Mouse (Mus musculus) adrenal gland, postnatal 4 days (tissue): ENCODE data around the gene Tnfrsf13b. TPM values are rescaled to one million over a fixed set of nuclear protein-coding genes. Genes with fewer than 3 reads are reported as not detected.

Source experiments
- DNase-seq, 2 experiments: peaks; one replicate each; pipeline ENCODE4 v3.0.0; 2021 to 2022; ENCODE audit warnings: low spot score in 2 of 2, mixed read lengths in 2 of 2
- long read RNA-seq, 2 experiments: library from polyadenylated mRNA; stranded (forward); transcript quantifications; one replicate each; pipeline ENCODE4 v2.0.0; 2021
- total RNA-seq, 2 experiments: library from RNA; stranded (reverse); gene quantifications; 2 replicates each; pipeline ENCODE4 v1.2.3; 2021

Gene Tnfrsf13b
- total RNA-seq: 1 to 10 TPM in 1 of 2 experiments, under 1 TPM in 1; 0.67 to 1.4 TPM
- long read RNA-seq, experiment 1, transcript Tnfrsf13b-205 (3 exons, 764 nt): major isoform, 7 of 7 reads
- long read RNA-seq, experiment 1, partial matches to known transcripts: 0 of 7 reads
- long read RNA-seq, experiment 1, other reads (novel, unspliced or antisense): 0 of 7 reads
- long read RNA-seq, experiment 2, partial matches to known transcripts: 1 of 2 reads
- long read RNA-seq, experiment 2, other reads (novel, unspliced or antisense): 0 of 2 reads

DNA sequence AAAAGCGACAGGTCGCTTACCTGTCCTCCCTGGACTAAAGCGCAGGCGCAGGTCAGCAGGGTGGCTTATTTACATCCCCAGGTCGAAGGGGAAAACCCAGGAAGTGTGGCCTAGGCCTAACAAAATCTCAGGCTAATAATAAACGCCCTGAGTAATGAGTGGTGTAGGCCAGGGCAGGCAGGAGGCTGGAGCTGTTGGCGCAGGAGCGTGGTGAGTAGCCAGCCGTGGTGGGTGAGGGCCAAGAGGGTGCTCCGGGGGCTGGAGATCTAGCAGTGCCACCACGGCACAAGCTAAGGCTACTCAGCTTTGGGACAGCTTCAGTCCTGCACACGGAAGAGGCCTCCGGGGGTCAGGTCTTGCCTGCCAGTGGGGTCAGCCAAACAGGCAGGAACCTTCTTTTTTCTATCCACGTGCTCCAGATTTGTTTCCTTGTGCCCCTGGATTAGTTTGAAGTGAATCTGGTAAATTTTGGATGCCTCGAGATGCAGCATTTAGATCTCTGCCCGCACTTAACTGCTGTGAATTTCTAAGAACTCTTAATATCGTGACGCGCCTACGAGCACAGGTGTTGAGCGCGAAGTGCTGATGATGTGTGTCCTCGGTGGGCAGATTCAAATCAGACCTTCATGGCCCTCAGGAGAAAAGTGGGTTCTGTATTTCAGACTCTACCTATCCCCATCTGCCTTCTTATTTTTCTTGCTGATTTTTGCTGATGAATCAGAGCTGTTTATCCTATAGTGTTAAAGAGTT, at the start of gene Tnfrsf13b:
Gene Tnfrsf13b, plus strand, starts transcription at position 150 of the 750 bp plus-strand sequence.
- no peak for DNase-seq

DNA sequence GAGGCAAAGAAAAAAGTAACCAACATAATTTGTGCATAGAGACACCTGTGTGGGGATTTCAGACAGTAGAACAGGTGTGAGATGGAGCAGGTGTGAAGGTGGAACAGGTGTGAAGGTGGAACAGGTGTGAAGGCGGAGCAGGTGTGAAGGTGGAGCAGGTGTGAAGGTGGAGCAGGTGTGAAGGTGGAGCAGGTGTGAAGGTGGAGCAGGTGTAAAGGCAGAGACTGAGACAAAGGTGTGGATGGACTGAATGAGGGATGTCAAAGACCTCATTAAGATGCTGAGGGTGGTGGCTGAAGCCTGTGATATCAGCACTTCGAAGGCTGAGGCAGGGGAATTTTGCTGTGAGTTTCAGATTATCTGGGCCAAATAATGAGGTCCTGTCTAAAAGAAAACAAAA, 44.9 kb upstream of the Tnfrsf13b start:
- no peak for DNase-seq

DNA sequence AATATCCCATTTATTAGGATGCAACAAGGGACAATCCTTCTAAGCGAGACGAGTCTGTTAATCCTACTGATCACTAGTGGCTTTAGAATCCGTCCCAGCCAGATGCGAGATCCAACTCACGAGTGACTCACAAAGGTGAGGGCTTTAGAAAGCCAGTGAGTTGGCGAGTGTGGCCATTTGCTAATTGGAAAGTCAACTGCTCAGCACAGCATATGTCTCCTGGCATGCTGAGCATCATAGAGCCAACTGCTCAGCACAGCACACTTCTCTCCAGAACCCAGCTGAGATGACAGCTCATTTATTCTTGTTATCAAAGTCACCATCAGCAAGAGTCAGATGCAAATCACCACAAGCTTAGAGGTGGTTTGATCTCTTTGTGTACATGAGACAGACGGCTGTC, 36.4 kb upstream of the Tnfrsf13b start:
- DNase-seq: no peak

DNA sequence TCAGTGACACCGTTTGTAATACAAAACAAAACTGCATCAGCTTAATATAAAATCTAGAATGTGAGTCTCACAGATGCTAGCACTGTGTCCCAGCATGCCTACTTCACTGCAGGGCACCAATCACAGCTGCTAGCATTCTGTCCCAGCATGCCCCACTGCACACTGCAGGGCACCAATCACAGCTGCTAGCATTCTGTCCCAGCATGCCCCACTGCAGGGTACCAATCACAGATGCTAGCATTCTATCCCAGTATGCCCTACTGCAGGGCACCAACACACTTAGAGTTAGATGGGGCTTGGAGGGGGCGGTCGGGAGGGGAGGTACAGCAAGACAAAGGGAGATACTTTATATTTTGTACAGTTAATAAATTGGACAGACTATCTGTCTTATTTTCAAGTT, 35.4 kb upstream of the Tnfrsf13b start:
- no peak for DNase-seq

DNA sequence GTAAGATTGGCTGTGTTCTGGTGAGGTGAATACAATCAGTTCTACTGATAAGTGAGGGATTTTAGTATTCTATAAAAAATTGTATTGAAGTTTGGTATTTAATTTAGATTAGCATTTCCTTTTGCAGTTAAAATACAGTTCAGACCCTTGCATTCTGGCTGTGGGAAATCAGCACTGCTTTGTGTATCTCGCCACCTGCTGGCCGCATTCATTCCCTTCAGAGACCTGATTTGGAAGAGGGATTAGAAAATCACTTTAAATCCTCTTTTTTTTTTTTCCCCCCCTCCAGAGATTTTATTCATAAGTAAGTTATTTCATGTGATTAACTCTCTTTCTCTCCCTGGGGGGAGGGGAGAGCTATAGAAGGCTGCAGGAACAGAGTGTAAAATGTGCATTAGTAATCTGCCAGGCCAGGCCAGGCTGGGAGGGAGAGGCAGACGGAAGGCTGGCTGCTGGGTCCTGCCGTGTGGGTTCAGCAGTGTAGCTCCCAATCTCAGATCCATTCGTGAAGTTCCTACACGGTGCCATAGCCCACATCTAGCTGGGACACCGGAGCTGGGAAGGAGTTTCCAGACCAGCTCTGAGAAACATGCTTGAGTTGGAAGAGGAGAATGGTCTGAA, 34.8 kb upstream of the Tnfrsf13b start:
- peak in 1 of 2 experiments; percentile 34 for DNase-seq

DNA sequence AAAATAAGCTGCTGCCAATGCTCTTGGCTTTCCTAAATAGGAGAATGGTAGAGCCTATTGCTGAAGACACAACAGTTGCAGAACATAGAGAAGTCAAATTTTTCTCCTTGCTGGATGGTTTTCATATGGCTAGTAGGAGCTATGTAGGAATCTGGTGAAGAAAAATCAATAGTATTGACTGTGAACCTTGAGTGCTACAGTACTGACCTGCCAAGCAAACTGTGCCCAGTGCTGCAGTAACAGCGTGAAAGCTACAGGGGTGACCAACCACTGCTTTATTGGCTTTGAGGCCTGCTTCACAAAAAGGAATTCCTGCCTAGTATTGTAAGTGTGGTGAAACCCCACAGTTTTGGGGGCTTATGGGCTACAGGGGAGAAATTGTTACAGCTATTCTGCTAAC, 28.5 kb upstream of the Tnfrsf13b start:
- DNase-seq: no peak

DNA sequence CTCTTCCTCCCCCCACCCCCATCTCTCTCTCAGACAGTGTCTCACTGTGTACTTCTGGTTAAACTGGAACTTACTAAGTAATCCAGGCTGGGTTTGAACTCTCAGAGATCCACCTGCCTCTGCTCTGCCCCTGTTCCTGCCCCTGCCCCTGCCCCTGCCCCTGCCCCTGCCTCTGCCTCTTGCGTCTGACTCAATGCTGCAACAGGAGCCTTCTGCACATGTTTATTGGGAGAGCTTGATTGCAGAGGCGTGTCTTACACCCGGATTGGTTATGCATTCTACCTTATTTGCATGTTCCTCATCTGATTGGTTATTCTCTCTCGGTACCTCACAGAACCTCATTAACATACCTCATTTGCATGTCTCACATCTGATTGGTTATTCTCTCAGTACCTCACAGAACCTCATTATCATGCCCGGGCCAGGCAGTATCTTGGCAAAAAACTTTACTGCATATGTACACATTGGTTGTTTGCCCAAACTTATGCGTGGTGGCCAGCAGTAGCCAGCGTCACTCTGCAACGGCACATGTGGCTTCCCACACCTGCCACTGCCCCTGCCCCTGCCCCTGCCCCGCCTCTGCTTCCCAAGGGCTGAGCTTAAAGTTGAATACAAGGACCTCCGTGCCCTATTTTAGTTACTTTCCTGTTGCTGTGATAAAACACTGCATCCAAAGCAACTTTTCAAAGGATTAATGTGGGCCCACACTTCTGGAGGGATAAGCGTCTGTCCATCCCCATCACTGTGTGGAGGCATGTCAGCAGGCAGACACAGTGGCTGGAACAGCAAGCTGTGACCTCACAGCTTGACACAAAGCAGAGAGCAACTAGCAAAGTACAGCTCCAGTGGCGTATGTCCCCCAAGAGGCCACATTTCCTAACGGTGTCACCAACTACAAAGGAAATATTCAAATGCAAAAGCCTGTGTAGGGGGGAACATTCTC, 23.9 kb upstream of the Tnfrsf13b start:
- no peak for DNase-seq

DNA sequence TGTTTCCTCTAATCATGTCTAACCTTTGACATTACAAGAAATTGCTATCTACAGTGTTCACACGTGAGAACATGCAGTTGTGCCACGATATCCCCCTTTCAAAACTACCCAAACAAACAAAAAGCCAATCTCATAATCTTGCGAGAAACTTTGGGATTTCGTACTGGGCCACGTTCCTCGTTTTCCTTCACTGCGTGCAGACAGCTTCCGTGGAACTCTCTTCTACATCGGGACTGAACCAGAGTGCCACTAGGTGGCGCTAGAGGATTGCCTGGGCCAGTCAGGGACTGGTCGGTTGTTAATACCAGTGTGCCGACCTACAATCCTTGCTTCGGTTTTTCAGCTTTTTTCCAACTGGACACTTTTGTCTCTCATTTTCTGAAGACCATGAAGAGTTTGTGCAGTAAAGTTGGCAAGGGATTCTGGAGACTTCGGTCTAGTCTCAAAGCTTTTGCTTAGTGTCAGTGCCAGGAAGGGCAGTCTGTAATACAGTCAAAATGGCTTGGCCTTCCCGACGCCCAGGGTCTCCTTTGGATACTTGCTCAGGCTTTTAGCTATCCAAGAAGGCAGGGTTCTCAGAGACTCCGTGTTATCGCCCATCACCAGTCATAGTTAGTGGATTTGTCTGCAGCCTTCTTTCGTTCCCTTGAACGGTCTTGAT, 22.2 kb upstream of the Tnfrsf13b start:
- peak; percentile 74 to 78 for DNase-seq

DNA sequence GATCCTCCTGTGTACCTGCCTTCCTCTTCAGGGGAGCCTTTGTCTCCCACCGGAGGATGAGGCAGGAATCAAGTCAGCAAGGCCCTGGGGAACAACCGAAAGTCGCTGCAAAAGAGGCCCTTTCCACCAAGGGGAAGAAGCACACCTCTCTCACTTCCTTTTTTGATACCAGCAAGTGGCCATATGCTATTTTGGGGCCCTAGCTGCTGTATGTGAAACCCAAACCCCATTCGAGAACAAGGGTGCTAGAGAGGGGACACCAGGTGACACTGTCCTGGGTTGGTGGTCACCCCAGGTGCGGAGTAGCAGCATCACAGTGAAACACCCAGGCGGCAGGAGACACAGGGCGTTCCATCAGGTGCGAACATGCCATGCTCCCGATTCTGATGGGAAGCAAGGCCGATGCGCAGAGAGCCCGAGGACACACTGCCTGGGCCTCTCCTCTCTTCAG, 17.6 kb upstream of the Tnfrsf13b start:
- no peak for DNase-seq

DNA sequence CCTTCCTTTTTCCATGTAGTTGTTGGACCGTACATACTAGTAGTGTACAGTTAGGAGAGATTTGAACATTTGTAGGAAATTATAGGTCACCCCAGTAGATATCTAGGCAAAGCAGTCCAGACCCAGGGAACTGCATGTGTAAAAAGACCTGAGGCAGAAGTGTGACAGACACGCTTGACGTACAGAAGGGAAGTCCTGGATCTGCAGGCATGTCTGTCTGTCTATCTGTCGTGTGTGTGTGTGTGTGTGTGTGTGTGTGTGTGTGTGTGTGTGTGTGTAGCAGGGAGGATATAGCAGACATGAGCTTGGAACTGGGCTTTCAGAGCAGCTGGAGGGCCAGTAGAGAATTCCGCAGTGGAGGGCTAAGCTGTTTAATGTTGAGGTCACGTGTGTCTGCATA, 16.8 kb upstream of the Tnfrsf13b start:
- no peak for DNase-seq

DNA sequence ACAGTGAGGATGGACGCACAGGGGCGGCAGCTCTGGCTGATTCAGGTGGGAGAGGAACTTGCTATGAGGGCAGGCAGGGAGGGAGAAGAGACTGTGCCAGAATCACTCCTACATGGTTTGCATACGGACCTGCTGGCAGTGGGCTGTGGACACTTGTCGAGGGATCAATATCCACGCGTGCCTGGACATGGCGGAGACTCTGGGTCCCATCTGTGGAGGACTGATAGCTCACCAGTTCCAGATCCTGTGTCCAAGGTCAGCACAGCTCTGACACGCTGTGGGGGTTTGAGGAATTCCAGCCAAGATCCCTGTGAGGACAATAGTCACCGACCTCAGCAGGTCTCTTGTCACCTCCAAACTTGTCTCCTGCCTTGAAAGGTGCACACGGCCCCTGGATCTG, 16.4 kb upstream of the Tnfrsf13b start:
- no peak for DNase-seq

DNA sequence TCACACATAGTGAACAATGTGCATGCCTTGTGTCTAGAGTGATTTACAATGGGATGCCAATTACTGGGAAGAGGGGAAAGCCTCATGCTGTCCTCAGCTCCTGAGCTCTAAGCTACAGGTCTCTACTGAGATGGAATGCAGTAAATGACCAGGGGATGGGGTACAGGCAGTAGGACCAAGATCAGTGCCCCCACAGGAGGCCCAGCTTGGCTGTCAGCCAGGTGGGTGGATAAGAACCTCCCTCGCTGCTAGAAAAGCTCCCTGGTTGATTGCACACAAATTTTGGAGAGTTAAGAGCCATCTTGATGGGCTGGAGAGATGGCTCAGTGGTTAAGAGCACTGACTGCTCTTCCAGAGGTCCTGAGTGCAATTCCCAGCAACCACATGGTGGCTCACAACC, 15.6 kb upstream of the Tnfrsf13b start:
- no peak for DNase-seq

DNA sequence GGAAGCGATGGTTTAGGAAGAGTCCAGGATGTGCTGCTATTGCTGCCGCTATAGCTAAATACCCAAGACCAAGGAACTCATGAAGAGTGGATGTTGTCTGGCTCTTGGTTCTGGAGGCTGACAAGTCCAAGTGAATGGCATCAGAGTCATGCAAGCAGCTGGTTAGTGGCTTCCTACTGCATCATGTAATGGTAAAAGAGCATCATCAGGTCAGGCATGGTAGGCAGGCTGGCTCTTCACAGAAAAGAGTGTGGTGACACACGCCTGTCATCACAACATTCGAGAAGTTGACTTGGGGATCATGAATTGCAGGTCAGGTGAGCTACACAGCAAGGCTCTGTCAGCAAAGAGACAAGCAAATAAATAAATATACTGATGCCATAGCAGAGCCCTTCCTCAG, 15.1 kb upstream of the Tnfrsf13b start:
- DNase-seq: no peak

DNA sequence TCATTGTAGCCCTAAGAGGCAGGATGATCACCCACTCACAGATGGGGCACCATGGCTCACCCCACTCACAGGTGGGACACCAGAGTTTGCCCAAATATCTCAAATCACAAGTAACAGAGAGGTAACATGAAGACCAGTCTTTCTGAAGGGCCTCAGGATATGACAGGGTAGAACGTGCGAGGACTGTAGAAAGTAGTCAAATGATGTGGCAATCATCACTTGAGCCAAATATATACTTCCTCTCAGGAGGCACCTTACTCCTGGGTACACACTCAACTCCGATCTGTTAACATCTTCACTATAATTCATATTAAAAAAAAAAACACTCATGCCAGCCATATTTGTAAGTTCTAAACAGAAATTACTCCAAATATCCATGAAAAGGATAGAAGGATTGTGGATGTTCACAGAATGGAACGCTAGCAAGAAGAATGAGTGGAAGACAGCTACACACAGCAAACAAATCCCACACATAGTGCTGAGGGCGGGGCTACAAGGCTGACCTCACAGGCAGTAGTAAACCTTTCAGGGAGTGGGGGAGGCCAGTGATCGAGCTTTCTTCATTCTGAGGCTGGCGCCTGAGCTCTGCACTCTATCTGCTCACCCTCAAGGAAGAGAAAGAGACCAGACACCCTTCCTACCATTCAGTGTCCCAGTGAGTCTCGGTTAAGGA, 14.1 kb upstream of the Tnfrsf13b start:
- DNase-seq: no peak

DNA sequence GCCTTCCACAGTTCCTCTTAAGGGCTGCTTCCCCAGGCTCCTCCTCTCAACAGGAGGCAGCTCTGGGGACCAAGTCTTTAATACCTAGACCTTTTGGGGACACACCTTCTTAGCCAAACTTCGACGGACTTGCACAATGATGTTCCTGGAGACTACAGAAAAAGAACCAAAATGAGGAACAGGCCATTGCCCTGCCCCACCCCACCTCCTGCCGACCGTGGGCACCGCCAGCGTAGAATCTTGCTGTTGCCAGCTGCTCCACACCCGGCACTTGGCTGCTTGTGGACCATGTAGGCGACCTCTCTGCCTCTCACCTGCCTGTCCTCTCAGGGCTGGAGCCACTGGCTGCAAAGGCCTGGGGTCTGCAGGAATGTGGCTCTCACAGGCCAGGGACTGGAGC, 10.3 kb upstream of the Tnfrsf13b start:
- no peak for DNase-seq

DNA sequence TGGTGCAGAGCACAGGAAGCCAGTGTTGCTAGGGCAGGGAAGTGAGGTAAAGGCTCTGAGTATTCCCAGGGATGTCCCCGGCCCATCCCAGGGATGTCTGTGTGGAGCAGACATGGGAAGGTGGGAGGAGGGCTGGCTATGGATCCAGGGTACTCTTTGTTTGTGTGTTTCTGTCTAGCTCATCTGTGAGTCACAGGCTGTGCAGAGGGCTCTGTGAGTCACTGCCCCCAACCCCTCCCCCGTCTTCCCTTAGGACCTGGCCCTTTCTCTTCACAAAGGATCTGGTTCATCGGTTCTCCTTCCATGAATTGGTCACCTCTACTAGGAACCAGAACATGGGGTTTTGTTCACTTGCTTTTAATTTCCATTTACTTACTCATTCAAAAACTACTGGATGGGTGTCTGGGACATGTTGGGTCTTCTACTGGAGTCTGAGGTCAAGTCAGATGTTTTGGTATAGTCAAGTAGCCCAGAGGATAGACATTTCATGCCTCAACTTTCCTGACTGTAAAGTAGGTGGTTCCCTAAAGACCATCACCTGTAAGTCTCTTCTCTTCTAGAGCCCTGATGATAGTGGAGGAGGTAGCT, 6.5 kb upstream of the Tnfrsf13b start:
- DNase-seq: no peak

DNA sequence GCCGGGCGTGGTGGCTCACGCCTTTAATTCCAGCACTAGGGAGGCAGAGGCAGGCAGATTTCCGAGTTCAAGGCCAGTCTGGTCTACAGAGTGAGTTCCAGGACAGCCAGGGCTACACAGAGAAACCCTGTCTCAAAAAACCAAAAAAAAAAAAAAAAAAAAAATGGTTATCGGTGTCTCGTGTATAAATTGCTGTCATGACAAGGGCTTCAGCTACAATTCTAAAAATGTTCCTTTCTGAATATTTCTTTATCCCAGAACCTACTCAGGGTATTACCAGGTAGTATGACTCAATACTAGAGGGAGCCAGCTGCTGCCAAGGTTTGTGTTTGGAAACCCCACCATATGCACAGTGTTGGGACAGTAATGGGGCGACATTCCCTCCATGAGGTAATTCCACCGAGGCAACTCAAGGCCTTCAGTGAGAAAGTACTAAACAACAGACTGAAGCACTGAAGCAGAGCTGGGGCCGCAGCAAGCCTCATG, 4.2 kb upstream of the Tnfrsf13b start:
- no peak for DNase-seq

DNA sequence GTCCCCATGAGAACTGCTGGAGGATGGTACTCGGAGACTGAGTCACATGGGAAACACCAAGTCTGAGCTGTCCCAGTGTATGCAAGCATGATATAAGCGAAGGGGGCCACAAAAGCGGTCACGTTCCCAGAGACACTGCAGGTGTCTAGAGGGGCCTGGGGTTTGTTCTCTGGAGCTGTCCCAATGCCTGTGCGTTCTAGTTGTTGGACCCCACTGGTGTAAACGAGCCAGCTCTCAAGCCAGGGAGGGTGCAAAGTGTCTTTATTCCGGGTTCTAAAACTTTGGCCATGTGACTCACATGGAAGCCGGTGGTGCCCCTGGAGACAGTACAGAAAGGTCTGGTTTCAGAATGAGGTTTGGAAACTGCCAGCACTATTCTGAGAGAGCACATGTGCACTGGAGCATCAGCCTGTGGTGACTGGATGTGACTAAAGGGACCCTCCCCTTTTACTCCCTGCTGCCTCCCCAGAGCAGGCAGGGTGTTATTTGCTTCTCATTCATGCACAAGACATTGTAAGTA, 3.7 kb upstream of the Tnfrsf13b start:
- DNase-seq: no peak

DNA sequence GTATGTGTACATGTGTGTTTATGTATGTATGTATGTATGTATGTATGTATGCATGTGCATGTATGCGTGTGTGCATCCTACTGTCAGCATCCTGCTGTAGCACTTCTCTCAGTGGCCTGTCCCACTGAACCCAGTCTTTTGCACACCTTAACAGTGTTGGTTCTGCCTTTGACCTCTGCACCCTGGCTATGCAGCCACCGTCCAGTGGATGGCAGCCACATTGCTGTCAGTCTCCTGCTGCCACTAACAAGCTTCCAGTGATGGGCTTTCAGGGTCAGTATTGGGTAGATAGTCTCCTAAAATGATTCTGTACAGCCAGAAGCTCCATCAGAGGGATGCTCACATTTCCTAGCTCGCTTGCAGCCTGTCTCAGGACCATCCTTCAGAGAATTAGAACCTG, 2.7 kb upstream of the Tnfrsf13b start:
- no peak for DNase-seq
